ENCODE assay signal across 26 mouse cellular contexts in the genomic region with DNA sequence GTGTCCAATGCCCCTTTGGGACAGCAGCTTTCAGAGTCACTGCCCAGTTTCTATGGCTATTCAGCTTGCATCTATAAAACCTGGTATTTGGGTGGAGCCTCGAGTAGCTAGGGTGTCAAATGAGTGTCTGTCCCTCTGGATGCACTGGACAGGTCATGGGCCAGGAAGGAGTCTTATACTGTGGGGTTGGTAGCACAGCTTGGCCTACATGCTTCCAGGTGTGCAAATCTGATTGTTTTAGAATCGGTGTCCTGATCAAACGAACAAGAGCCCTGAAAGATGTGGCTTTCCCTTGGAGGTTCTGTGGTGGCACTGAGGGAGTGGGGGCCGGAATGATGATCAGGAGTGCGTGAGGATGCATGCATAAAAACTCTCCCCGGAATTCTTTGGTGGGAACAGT. TPM values are rescaled to one million over a fixed set of nuclear protein-coding genes. Genes with fewer than 3 reads are reported as not detected.
"Had no signal": no experiment of that assay in that cellular context is flagged by ENCODE, and none has a peak within 500 bp of the region (broad histone marks: within the 10 kb centered on the region; RNA-seq: fewer than 3 reads in every experiment).

No protein-coding gene starts in this region.

- H3K36me3 ChIP-seq: embryonic facial prominence, embryonic 10.5 days; embryonic facial prominence, embryonic 12.5 days; embryonic facial prominence, embryonic 13.5 days; embryonic facial prominence, embryonic 15.5 days; forebrain, embryonic 10.5 days; forebrain, embryonic 12.5 days; forebrain, embryonic 15.5 days had no signal

- H3K4me1 ChIP-seq: embryonic facial prominence, embryonic 10.5 days; embryonic facial prominence, embryonic 12.5 days; embryonic facial prominence, embryonic 13.5 days; embryonic facial prominence, embryonic 15.5 days; forebrain, embryonic 10.5 days; forebrain, embryonic 12.5 days; forebrain, embryonic 13.5 days; forebrain, embryonic 15.5 days had no signal

- H3K9ac ChIP-seq: embryonic facial prominence, embryonic 12.5 days; embryonic facial prominence, embryonic 13.5 days; embryonic facial prominence, embryonic 15.5 days; forebrain, embryonic 12.5 days; forebrain, embryonic 13.5 days; forebrain, embryonic 15.5 days; forebrain, postnatal 0 days had no signal

- H3K27me3 ChIP-seq: embryonic facial prominence, embryonic 12.5 days; embryonic facial prominence, embryonic 13.5 days; embryonic facial prominence, embryonic 15.5 days; forebrain, embryonic 12.5 days; forebrain, embryonic 13.5 days; forebrain, embryonic 15.5 days had no signal

- H3K27ac ChIP-seq: embryonic facial prominence, embryonic 10.5 days; embryonic facial prominence, embryonic 12.5 days; embryonic facial prominence, embryonic 13.5 days; embryonic facial prominence, embryonic 15.5 days; forebrain, embryonic 10.5 days; forebrain, embryonic 12.5 days; forebrain, embryonic 13.5 days; forebrain, embryonic 15.5 days; gastrocnemius, adult 2 months; heart, adult 2 months had no signal

- ATAC-seq: forebrain, embryonic 13.5 days; forebrain, embryonic 14.5 days; forebrain, embryonic 15.5 days; forebrain, embryonic 16.5 days; forebrain, postnatal 0 days had no signal

- H3K4me2 ChIP-seq: embryonic facial prominence, embryonic 12.5 days; embryonic facial prominence, embryonic 13.5 days; embryonic facial prominence, embryonic 15.5 days; forebrain, embryonic 12.5 days; forebrain, embryonic 13.5 days; forebrain, embryonic 15.5 days had no signal

- H3K4me3 ChIP-seq: embryonic facial prominence, embryonic 10.5 days; embryonic facial prominence, embryonic 12.5 days; embryonic facial prominence, embryonic 13.5 days; embryonic facial prominence, embryonic 15.5 days; erythroblast, embryonic 14.5 days; forebrain, embryonic 10.5 days; forebrain, embryonic 12.5 days; forebrain, embryonic 13.5 days; forebrain, embryonic 15.5 days; gastrocnemius, adult 2 months; heart, adult 2 months had no signal

- H3K9me3 ChIP-seq: embryonic facial prominence, embryonic 13.5 days; embryonic facial prominence, embryonic 15.5 days; forebrain, embryonic 10.5 days; forebrain, embryonic 12.5 days; forebrain, embryonic 13.5 days; forebrain, embryonic 15.5 days had no signal

- DNase-seq: cerebellum, adult 18-20 months; cerebellum, adult 2 months; cerebellum, adult 8-10 months; cerebellum, adult 9-10 months; cerebellum, adult 9-11 months; cerebellum, postnatal 14 days; cerebellum, postnatal 25 days; cerebellum, postnatal 36 days; embryo, embryonic 11 days; forebrain, postnatal 0 days; gastrocnemius, adult 2 months; gastrocnemius, postnatal 25 days; gastrocnemius, postnatal 36 days; heart, adult 18-20 months had no signal

RNA-seq across cellular contexts. Expression of a gene that starts 25.4 kb away (rescaled TPM):
- polyA plus RNA-seq: erythroblast, embryonic 14.5 days had no signal
